Mouse (Mus musculus): ENCODE measurements at regions not wholly inside any gene's neighbourhood (a gene's known extent, or its start where the extent isn't known, plus 50 kb on each side); places are given as distances from the start of the nearest gene placed in this dataset.
A peak's percentile ranks its signal among the peaks of the same experiment; 100 is the strongest.

- no peaks in the 10 kb centered on the region for H3K4me1 ChIP-seq (replicated peaks; ENCODE audit: insufficient read depth, low read length)
- H3K4me3 ChIP-seq (replicated peaks; ENCODE audit: low read depth, low read length) = no peak overlapping the region
- H3K36me3 ChIP-seq (ENCODE audit: insufficient read depth, low read length) = no peaks in the 10 kb centered on the region
- no peak overlapping the region for H3K4me2 ChIP-seq (ENCODE audit: low read length)
- no peak overlapping the region for H3K9ac ChIP-seq (ENCODE audit: low read depth, low read length)
- H3K9me3 ChIP-seq (replicated peaks; ENCODE audit: low read length) = no peaks in the 10 kb centered on the region
- WGBS = 85% methylated on average over 3 of the region's 3 CpGs
- DNase-seq (ENCODE audit: low spot score) (no peak), ATAC-seq (replicated peaks; ENCODE audit: low FRiP score, low read depth) (no peak)
- H3K27me3 ChIP-seq (ENCODE audit: insufficient read depth, low read length) = no peaks in the 10 kb centered on the region
- H3K27ac ChIP-seq = no peak overlapping the region
- no peak for TF ChIP-seq CTCF (IDR thresholded peaks at IDR 0.05; ENCODE audit: low read depth)
These were observed 78.5 kb upstream of the Rbm19 start for GRCm38 (mm10) chr5:120037806-120038205.

GRCm38 (mm10) chr5:120043786-120044185 lies 72.5 kb upstream of the Rbm19 start:
- Histone ChIP-seq H3K9ac (ENCODE audit: low read depth, low read length) (no peak overlapping the region), H3K4me3 (replicated peaks; ENCODE audit: low read depth, low read length) (no peak overlapping the region), H3K4me2 (ENCODE audit: low read length) (no peak overlapping the region), H3K36me3 (ENCODE audit: insufficient read depth, low read length) (no peaks in the 10 kb centered on the region), H3K27me3 (ENCODE audit: insufficient read depth, low read length) (no peaks in the 10 kb centered on the region), H3K4me1 (replicated peaks; ENCODE audit: insufficient read depth, low read length) (no peaks in the 10 kb centered on the region), H3K9me3 (replicated peaks; ENCODE audit: low read length) (no peaks in the 10 kb centered on the region), H3K27ac (no peak overlapping the region)
- ATAC-seq (replicated peaks; ENCODE audit: low FRiP score, low read depth) (no peak), DNase-seq (ENCODE audit: low spot score) (no peak)
- TF ChIP-seq CTCF (IDR thresholded peaks at IDR 0.05; ENCODE audit: low read depth) = no peak
- WGBS = 77% methylated on average over 4 of the region's 4 CpGs

GRCm38 (mm10) chr5:120049063-120049781 lies 67.0 kb upstream of the Rbm19 start:
- H3K4me3 ChIP-seq (replicated peaks; ENCODE audit: low read depth, low read length) = no peak overlapping the region
- H3K4me1 ChIP-seq (replicated peaks; ENCODE audit: insufficient read depth, low read length) = no peaks in the 10 kb centered on the region
- no peak overlapping the region for H3K9ac ChIP-seq (ENCODE audit: low read depth, low read length)
- H3K4me2 ChIP-seq (ENCODE audit: low read length) = no peak overlapping the region
- no peaks in the 10 kb centered on the region for H3K27me3 ChIP-seq (ENCODE audit: insufficient read depth, low read length)
- H3K9me3 ChIP-seq (replicated peaks; ENCODE audit: low read length) = no peaks in the 10 kb centered on the region
- H3K27ac ChIP-seq = no peak overlapping the region
- H3K36me3 ChIP-seq (ENCODE audit: insufficient read depth, low read length) = no peaks in the 10 kb centered on the region
- WGBS = 86% methylated on average over 7 of the region's 7 CpGs
- DNase-seq (ENCODE audit: low spot score) (no peak), ATAC-seq (replicated peaks; ENCODE audit: low FRiP score, low read depth) (no peak)
- no peak for TF ChIP-seq CTCF (IDR thresholded peaks at IDR 0.05; ENCODE audit: low read depth)

DNA sequence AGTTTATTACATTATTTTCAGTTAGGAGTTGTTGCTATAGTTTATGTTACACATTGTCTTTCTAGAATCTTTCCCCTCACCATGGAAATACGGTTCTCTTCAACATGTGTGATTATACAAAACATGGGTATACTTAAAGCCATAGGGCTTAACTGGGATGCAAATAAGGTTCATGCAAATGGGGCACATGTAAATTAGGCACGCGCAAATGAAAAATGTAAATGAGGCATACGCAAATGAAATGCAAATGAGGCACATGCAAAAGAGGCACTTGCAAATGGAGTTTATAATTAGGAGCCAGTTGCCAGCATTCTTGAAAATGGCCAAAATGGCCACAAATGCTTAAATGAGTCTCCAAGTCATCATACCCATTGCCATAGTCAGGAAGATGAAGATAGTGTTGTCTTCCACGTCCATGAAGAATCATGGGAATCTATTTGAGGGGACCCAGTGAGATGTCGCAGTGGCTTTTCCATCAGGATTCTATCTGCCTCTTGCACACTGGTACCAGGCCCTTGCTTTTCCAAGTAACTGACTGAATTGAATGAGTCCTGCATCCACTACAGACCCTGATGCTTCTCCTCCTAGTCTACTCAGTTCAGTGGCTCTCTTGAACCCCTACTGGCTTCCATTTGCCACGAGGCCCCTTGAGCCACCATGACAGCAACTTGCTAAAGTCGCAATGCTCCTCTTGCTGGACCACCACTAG lies 65.4 kb upstream of the Rbm19 start:
- WGBS = 87% methylated on average over 8 of the region's 8 CpGs
- Histone ChIP-seq H3K36me3 (ENCODE audit: insufficient read depth, low read length) (no peaks in the 10 kb centered on the region), H3K4me3 (replicated peaks; ENCODE audit: low read depth, low read length) (no peak overlapping the region), H3K4me1 (replicated peaks; ENCODE audit: insufficient read depth, low read length) (no peaks in the 10 kb centered on the region), H3K27ac (no peak overlapping the region), H3K27me3 (ENCODE audit: insufficient read depth, low read length) (no peaks in the 10 kb centered on the region), H3K4me2 (ENCODE audit: low read length) (no peak overlapping the region), H3K9me3 (replicated peaks; ENCODE audit: low read length) (no peaks in the 10 kb centered on the region), H3K9ac (ENCODE audit: low read depth, low read length) (no peak overlapping the region)
- TF ChIP-seq CTCF (IDR thresholded peaks at IDR 0.05; ENCODE audit: low read depth) = no peak
- DNase-seq (ENCODE audit: low spot score) (no peak), ATAC-seq (replicated peaks; ENCODE audit: low FRiP score, low read depth) (no peak)

GRCm38 (mm10) chr5:120054498-120055167 lies 61.6 kb upstream of the Rbm19 start:
- H3K9ac ChIP-seq (ENCODE audit: low read depth, low read length) = no peak overlapping the region
- DNase-seq (ENCODE audit: low spot score) (peak; percentile 89), ATAC-seq (replicated peaks; ENCODE audit: low FRiP score, low read depth) (0 out of 2 replicates have a peak, but pooled peaks have one; percentile 46)
- 18% methylated on average over 5 of the region's 5 CpGs for WGBS
- H3K36me3 ChIP-seq (ENCODE audit: insufficient read depth, low read length) = no peaks in the 10 kb centered on the region
- no peak overlapping the region for H3K27ac ChIP-seq
- no peaks in the 10 kb centered on the region for H3K4me1 ChIP-seq (replicated peaks; ENCODE audit: insufficient read depth, low read length)
- no peaks in the 10 kb centered on the region for H3K9me3 ChIP-seq (replicated peaks; ENCODE audit: low read length)
- H3K4me3 ChIP-seq (replicated peaks; ENCODE audit: low read depth, low read length) = no peak overlapping the region
- TF ChIP-seq CTCF (IDR thresholded peaks at IDR 0.05; ENCODE audit: low read depth) = no peak
- no peak overlapping the region for H3K4me2 ChIP-seq (ENCODE audit: low read length)
- H3K27me3 ChIP-seq (ENCODE audit: insufficient read depth, low read length) = no peaks in the 10 kb centered on the region

Data from kidney, postnatal 0 days (tissue).